Mouse (Mus musculus) embryonic facial prominence, embryonic 10.5 days (tissue): Measurements from ENCODE around the gene Runx3. TPM values are rescaled to one million over a fixed set of nuclear protein-coding genes. Genes with fewer than 3 reads are reported as not detected.

ENCODE experiments used
- DNase-seq: peaks from one replicate; pipeline ENCODE4 v3.0.0-alpha.2; 2017; ENCODE audit warnings: low spot score
- H3K27ac ChIP-seq: fragments of 300-500 bp; sonication (generic); replicated peaks from 2 replicates; pipeline ENCODE4 v1.5.1; 2016; ENCODE audit warnings: mild to moderate bottlenecking
- H3K27me3 ChIP-seq: fragments of 300-500 bp; sonication (generic); replicated peaks from 2 replicates; pipeline ENCODE4 v1.6.1; 2016; ENCODE audit warnings: low read depth, mild to moderate bottlenecking; ENCODE audit not compliant: poor library complexity, severe bottlenecking
- H3K36me3 ChIP-seq: fragments of 300-500 bp; sonication (generic); replicated peaks from 2 replicates; pipeline ENCODE4 v1.6.1; 2016; ENCODE audit warnings: mild to moderate bottlenecking, moderate library complexity
- H3K4me1 ChIP-seq: fragments of 300-500 bp; sonication (generic); 2 replicates; pipeline ENCODE4 v1.6.1; 2016
- H3K4me3 ChIP-seq: fragments of 300-500 bp; sonication (generic); 2 replicates; pipeline ENCODE4 v1.5.1; 2016; ENCODE audit warnings: mild to moderate bottlenecking, moderate library complexity
- H3K9me3 ChIP-seq: fragments of 300-500 bp; sonication (generic); 2 replicates; pipeline ENCODE4 v1.6.1; 2016; ENCODE audit warnings: mild to moderate bottlenecking
- WGBS: fragments of 180-500 bp; shearing (Covaris S2); methylation state at CpG from one replicate; pipeline ENCODE4 v1.1.7; 2016; 5-methylcytosine and 5-hydroxymethylcytosine counted together
- polyA plus RNA-seq: library from polyadenylated mRNA; unstranded; fragments of >200 nt; fragmentation: Nextera tagmentation; extraction: Ambion mirVana; gene quantifications from 2 replicates; pipeline ENCODE4 v1.2.1, GENCODE M21; 2016

The Runx3 gene
- 0.04 TPM in 2 replicates for polyA plus RNA-seq

- Histone ChIP-seq H3K27me3 (peaks cover 22% of the 10 kb centered on the region), H3K27ac (no peak within 1 kb of the TSS), H3K4me1 (peaks cover 36% of the 10 kb centered on the region), H3K4me3 (no peak within 1 kb of the TSS), H3K9me3 (no peaks in the 10 kb centered on the region), H3K36me3 (no peaks in the 10 kb centered on the region)
- no peak for DNase-seq
- WGBS = 80% methylated on average over 18 of the region's 18 CpGs
Observed at GRCm38 (mm10) chr4:135120342-135121100, at the start of gene Runx3. TSS of gene Runx3 (plus strand) at chr4:135120652.

GRCm38 (mm10) chr4:135072671-135073070 lies 47.8 kb upstream of the Runx3 start:
- Histone ChIP-seq H3K27ac (no peak overlapping the region), H3K27me3 (peaks cover 16% of the 10 kb centered on the region; the same call in 1 of the 2 replicates), H3K9me3 (no peaks in the 10 kb centered on the region), H3K4me3 (no peak overlapping the region), H3K4me1 (peaks cover 8% of the 10 kb centered on the region; the same call in 1 of the 2 replicates), H3K36me3 (no peaks in the 10 kb centered on the region)
- 93% methylated on average over 6 of the region's 6 CpGs for WGBS
- no peak for DNase-seq

GRCm38 (mm10) chr4:135073523-135073922 lies 46.9 kb upstream of the Runx3 start:
- Histone ChIP-seq H3K4me3 (no peak overlapping the region), H3K27me3 (peaks cover 11% of the 10 kb centered on the region; the same call in 1 of the 2 replicates), H3K9me3 (no peaks in the 10 kb centered on the region), H3K36me3 (no peaks in the 10 kb centered on the region), H3K27ac (no peak overlapping the region), H3K4me1 (peaks cover 8% of the 10 kb centered on the region; the same call in 1 of the 2 replicates)
- 73% methylated on average over 10 of the region's 10 CpGs for WGBS
- no peak for DNase-seq

GRCm38 (mm10) chr4:135074646-135075045 lies 45.8 kb upstream of the Runx3 start:
- DNase-seq = no peak
- peaks cover 11% of the 10 kb centered on the region; the same call in 1 of the 2 replicates for H3K27me3 ChIP-seq
- H3K4me3 ChIP-seq = no peak overlapping the region
- H3K4me1 ChIP-seq = peaks cover 10% of the 10 kb centered on the region
- no peaks in the 10 kb centered on the region for H3K36me3 ChIP-seq
- 67% methylated on average over 4 of the region's 4 CpGs for WGBS
- H3K27ac ChIP-seq = no peak overlapping the region
- no peaks in the 10 kb centered on the region for H3K9me3 ChIP-seq

GRCm38 (mm10) chr4:135075360-135075759 lies 45.1 kb upstream of the Runx3 start:
- peaks cover 13% of the 10 kb centered on the region for H3K4me1 ChIP-seq
- H3K9me3 ChIP-seq = no peaks in the 10 kb centered on the region
- peaks cover 13% of the 10 kb centered on the region; the same call in 1 of the 2 replicates for H3K27me3 ChIP-seq
- no peaks in the 10 kb centered on the region for H3K36me3 ChIP-seq
- WGBS = 90% methylated on average over 6 of the region's 6 CpGs
- no peak overlapping the region for H3K27ac ChIP-seq
- no peak overlapping the region for H3K4me3 ChIP-seq
- DNase-seq = no peak

- H3K4me3 ChIP-seq = no peak overlapping the region
- WGBS = 79% methylated on average over 5 of the region's 5 CpGs
- H3K27ac ChIP-seq = no peak overlapping the region
- peaks cover 19% of the 10 kb centered on the region; the same call in 1 of the 2 replicates for H3K27me3 ChIP-seq
- H3K4me1 ChIP-seq = peaks cover 21% of the 10 kb centered on the region
- H3K36me3 ChIP-seq = no peaks in the 10 kb centered on the region
- no peak for DNase-seq
- H3K9me3 ChIP-seq = no peaks in the 10 kb centered on the region
Observed at GRCm38 (mm10) chr4:135076611-135077010, 43.8 kb upstream of the Runx3 start.

- DNase-seq = no peak
- Histone ChIP-seq H3K27ac (no peak overlapping the region), H3K9me3 (no peaks in the 10 kb centered on the region), H3K27me3 (peaks cover 23% of the 10 kb centered on the region; the same call in 1 of the 2 replicates), H3K4me3 (no peak overlapping the region), H3K4me1 (peaks cover 22% of the 10 kb centered on the region), H3K36me3 (no peaks in the 10 kb centered on the region)
- WGBS = 86% methylated on average over 9 of the region's 9 CpGs
Observed at GRCm38 (mm10) chr4:135077196-135077595, 43.3 kb upstream of the Runx3 start.

GRCm38 (mm10) chr4:135079859-135080640 lies 40.4 kb upstream of the Runx3 start:
- Histone ChIP-seq H3K9me3 (no peaks in the 10 kb centered on the region), H3K4me3 (no peak overlapping the region), H3K27ac (peak overlapping the region; percentile 51; the same call in 1 of the 2 replicates), H3K4me1 (peaks cover 47% of the 10 kb centered on the region), H3K27me3 (peaks cover 24% of the 10 kb centered on the region), H3K36me3 (no peaks in the 10 kb centered on the region)
- peak; percentile 29 for DNase-seq
- WGBS = 44% methylated on average over 23 of the region's 23 CpGs

- H3K4me1 ChIP-seq = peaks cover 48% of the 10 kb centered on the region
- no peaks in the 10 kb centered on the region for H3K36me3 ChIP-seq
- DNase-seq = no peak
- no peaks in the 10 kb centered on the region for H3K9me3 ChIP-seq
- H3K27ac ChIP-seq = peak overlapping the region; percentile 51; the same call in 1 of the 2 replicates
- peaks cover 19% of the 10 kb centered on the region for H3K27me3 ChIP-seq
- 45% methylated on average over 7 of the region's 7 CpGs for WGBS
- H3K4me3 ChIP-seq = no peak overlapping the region
Observed at GRCm38 (mm10) chr4:135080641-135080920, 39.9 kb upstream of the Runx3 start.

- no peak overlapping the region for H3K27ac ChIP-seq
- peaks cover 45% of the 10 kb centered on the region for H3K4me1 ChIP-seq
- H3K36me3 ChIP-seq = no peaks in the 10 kb centered on the region
- peaks cover 20% of the 10 kb centered on the region for H3K27me3 ChIP-seq
- DNase-seq = no peak
- no peaks in the 10 kb centered on the region for H3K9me3 ChIP-seq
- H3K4me3 ChIP-seq = no peak overlapping the region
- WGBS = 70% methylated on average over 6 of the region's 6 CpGs
Observed at GRCm38 (mm10) chr4:135083089-135083488, 37.4 kb upstream of the Runx3 start.

- no peak overlapping the region for H3K4me3 ChIP-seq
- H3K27me3 ChIP-seq = peaks cover 19% of the 10 kb centered on the region
- 75% methylated on average over 13 of the region's 13 CpGs for WGBS
- DNase-seq = no peak
- no peaks in the 10 kb centered on the region for H3K9me3 ChIP-seq
- H3K4me1 ChIP-seq = peaks cover 47% of the 10 kb centered on the region
- H3K36me3 ChIP-seq = no peaks in the 10 kb centered on the region
- no peak overlapping the region for H3K27ac ChIP-seq
Observed at GRCm38 (mm10) chr4:135085077-135085853, 35.2 kb upstream of the Runx3 start.

GRCm38 (mm10) chr4:135090613-135091012 lies 29.8 kb upstream of the Runx3 start:
- H3K36me3 ChIP-seq = no peaks in the 10 kb centered on the region
- no peak for DNase-seq
- H3K9me3 ChIP-seq = no peaks in the 10 kb centered on the region
- peaks cover 11% of the 10 kb centered on the region for H3K4me1 ChIP-seq
- no peak overlapping the region for H3K27ac ChIP-seq
- WGBS = 80% methylated on average over 13 of the region's 13 CpGs
- H3K27me3 ChIP-seq = peaks cover 4% of the 10 kb centered on the region; the same call in 1 of the 2 replicates
- no peak overlapping the region for H3K4me3 ChIP-seq
